Mouse (Mus musculus): Measurements from ENCODE around the gene Inpp5a. TPM values are rescaled to one million over a fixed set of nuclear protein-coding genes. Genes with fewer than 3 reads are reported as not detected.
"Not testable (repeated sequence)": the region's sequence is repeated elsewhere in the genome, so short reads cannot be mapped to it uniquely, and the experiment has no call there.

Inpp5a gene
- total RNA-seq, 2 experiments from 2014 or later = 28.6 to 29.6 TPM

GRCm38 (mm10) chr7:139398530-139399021, 9.7 kb downstream of the Inpp5a start:
- DNase-seq = no peak
- intact Hi-C loops (cut with DNase I) = no loop called here

DNA sequence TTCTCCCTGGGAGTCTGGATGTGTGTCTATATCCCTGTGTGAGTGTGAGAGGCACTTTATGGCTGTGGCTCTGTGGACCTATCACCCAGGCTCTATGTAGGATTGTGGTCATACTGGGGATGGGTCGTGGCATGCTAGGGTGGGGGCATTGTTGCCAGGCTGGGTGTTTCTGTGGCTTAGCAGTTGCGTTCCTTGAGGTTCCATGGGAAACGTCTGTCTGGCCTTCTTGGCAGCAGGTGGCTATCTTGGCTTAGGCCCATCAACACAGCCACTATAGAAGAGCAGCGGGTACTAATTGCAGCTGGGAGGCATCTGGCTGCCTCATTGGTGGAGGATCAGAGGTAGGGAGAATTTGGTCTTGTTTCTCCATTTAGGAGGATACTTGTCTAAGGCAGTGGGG, 10.7 kb downstream of the Inpp5a start:
- intact Hi-C loops (cut with DNase I) = no loop called here
- no peak for DNase-seq

DNA sequence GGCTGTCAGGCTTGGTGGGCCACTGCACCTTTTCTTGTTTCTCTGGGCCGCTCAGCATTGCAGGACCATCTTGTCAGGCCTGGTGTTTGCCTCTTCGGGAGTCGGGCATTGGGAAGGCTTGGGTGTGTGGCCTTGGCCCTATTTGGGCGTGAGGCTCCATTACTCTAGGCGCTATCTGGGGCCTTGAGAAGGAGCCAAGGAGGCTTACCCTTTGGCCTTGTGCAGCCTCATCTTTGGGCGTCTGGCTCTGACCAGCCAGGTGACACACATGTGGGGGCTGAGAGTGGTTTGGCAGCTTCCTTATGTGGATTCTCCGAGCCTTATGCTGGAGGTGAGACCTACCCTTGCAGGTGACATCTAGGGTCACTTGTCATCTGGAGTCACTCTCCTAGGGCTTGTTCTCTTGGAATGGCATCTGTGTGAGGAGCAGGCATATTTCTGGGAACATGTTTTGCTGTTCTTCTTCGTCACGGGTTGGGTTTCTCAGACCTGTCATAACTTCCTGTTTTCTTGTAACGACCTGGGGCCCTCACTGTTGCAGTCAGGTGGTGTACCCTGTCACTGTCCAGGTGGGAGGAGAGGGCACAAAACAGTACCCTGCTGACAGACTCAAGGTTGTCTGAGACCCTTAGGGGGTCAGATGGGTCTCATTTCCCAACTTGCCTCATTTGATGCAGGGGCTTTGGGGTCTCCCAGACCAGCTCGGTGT, 11.2 kb downstream of the Inpp5a start:
- intact Hi-C loops (cut with DNase I) = no loop called here
- DNase-seq = no peak

DNA sequence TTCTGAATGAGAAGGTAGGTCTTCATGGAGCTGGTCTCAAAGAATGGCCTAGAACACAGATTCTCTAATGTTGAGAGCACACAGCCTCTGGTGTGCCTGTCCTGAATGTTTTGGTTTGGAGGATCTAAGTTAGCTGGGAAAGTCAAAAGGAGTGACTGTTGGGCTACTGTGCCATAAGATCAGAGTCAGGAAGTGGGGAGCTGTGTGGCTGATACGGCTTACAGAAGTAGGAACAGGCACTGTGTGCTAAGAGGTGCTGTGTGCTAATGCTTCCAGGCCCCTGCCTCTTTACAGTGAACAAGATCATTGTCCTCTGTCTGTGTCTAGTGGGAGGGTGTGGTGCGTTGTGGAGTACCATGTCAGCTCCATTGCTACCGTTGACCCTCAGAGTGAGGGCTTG, 12.0 kb downstream of the Inpp5a start:
- DNase-seq = no peak

DNA sequence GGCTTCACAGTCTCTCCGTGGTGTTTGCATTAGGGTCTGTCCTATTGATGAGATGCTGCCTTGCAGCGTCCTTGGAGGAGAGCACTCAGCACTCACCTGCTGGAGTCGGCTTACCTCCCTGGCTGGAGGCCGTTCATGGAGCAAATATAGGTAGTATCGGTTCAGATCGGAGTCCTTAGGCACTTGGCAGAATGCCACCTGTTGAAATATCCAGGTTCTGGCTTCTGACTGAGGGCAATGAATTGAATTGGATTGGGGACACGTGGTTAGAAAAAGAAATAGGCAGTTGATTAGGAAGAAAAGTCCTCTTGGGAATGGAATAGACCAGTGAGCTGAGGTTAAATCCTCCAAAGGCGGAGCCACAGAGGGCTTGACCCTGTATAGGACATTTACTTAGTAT, 12.9 kb downstream of the Inpp5a start:
- intact Hi-C loops (cut with DNase I) = no loop called here
- no peak for DNase-seq

More for the DNA sequence above, 12.0 kb downstream of the Inpp5a start:
- intact Hi-C loops (cut with DNase I) = no loop called here

- intact Hi-C loops (cut with DNase I) = no loop called here
- no peak for DNase-seq
Measured at GRCm38 (mm10) chr7:139402721-139403120, 13.8 kb downstream of the Inpp5a start.

GRCm38 (mm10) chr7:139406581-139406980, 17.7 kb downstream of the Inpp5a start:
- DNase-seq = no peak
- intact Hi-C loops (cut with DNase I) = no loop called here

DNA sequence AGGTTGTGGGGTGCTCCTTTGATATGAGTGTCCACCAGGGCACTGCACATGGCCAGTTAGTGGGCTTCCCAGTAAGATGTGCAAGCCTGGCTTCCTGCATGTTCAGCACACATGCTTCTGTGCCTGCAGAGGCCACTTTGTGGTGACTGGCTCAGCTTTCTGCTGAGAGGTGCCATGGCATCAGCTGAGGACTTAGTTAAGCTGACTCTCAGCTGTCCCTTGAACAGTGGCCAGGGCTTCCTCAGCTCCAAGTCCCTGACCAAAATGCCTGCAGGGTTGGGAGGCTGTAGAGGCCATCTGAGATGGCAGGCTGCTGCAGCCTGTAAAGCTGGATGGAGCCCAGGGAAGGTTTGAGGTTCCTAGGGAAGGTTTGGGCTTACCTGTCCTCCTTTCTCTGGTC, 19.1 kb downstream of the Inpp5a start:
- intact Hi-C loops (cut with DNase I) = no loop called here
- DNase-seq = peak; percentile 64

DNA sequence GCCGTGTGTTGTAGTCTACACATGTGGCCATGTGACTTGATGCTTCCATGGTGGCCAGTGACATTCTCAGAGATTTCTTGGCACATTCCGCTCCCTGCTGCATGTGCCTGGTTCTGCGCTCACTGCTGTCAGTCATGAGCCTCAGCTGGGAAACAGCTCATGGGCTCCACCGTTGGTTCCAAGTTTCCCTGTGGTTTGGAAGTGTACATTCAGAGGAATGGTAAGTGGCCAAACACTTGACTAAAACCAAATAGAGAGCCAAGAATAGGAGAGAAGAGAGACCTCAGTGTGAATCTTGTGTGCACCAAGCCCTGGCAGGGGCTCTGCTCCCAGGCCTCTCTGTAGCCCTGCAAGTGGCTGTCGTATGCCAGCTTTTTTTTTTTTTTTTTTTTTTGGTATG, 21.0 kb downstream of the Inpp5a start:
- intact Hi-C loops (cut with DNase I) = no loop called here
- no peak for DNase-seq

DNA sequence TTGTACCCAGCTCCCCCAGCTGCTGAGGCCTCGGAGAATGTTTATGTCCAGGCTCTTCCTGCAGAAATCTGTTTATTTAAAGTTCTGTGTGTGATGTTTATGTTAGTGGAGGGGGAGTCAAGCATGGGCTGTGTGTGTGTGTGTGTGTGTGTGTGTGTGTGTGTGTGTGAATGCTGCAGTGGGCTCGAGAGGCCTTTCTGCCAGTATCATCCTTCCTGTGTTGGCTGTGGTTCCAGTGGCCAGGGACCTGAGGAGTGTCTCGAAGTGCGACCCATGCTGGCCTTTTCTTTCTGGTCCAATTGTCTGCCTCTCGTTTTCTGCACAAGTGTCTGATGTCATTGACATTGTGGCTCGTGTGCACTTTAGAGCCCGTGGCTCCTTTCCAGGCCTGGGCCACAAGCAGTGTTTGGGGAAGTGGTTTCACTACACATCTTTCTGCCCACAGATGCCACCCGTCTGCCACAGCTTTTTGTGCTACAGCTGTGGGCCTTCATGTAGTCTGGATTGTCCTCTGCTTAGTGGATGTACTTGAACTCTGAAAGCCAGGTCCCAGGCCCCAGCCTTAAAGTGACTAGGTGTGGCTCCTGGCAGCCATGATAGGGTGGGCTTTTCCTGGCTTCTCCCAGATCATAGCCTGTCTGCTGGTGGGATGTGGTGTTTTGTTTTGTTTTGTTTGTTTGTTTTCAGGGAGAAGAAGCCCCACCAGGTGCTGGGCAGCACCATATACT, 23.5 kb downstream of the Inpp5a start:
- no peak for DNase-seq
- intact Hi-C loops (cut with DNase I) = no loop called here

- no peak for DNase-seq
- intact Hi-C loops (cut with DNase I) = no loop called here
Measured at GRCm38 (mm10) chr7:139413400-139413799, 24.5 kb downstream of the Inpp5a start.

DNA sequence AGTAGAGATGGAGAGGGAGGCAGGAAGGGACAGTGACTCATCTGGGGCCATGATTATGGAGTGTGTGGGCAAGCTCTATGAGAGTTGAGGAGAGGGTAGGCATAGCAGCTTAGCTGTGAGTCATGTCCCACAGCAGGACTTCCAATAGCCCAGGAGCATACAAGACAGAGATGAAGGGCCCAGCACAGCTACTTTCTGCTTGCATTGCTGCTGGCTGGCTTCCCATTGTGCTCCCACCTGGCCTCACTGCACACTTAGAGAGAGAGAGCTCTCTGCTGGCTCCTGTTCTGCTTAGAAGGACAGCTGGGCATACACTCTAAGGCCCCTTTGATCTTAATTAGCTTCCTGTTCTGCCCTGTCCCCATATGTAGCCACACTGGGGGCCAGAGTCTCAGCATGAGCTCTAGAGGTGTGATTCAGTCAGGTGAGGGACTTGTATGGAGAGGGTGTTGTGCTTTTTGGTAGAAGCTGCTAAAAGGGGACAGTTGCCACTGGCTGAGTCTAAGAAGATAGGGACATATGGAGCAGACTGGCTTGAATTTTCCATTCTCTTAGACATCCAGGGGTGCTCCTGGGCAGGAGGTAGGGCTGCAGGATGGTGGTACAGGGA, 26.8 kb downstream of the Inpp5a start:
- DNase-seq = peak; percentile 38
- intact Hi-C loops (cut with DNase I) = no loop called here

DNA sequence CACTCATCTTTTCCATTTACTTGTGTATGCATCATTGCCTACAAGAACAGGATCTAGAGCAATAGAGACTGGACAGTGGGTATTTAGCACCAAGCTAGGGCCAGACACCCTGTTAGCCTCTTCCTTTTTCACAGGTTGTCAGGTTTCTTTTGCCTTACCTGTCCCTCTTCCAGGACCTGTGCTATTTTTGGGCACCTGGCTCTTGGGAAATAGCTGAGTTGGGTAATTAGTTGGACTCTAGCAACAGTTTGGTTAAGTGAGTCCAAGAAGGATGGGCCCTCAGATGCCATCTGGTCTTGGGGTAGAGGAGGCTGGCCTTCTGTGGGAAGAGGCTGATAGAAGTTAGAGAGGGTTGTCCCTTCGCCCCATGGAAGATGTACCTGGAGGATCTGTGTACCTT, 29.5 kb downstream of the Inpp5a start:
- no peak for DNase-seq
- intact Hi-C loops (cut with DNase I) = no loop called here

DNA sequence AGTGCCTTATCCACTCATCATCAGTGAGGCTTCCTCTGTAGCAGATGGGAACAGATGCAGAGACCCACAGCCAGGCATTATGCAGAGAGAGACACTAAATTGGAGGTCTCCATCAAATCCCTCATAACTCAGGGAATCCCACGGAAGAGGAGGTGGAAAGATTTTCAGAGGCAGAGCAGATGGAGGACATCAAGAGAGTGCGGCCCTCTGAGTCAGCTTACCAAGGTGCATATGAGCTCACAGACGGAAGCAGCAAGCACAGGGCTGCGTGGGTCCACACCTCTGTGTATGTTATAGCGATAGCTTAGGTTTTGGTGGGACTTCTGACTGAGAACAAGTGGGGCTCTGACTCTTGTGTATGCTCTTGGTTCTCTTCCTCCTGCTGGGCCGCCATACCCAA, 33.9 kb downstream of the Inpp5a start:
- no peak for DNase-seq

GRCm38 (mm10) chr7:139434095-139434830, 45.4 kb downstream of the Inpp5a start:
- no peak for DNase-seq
- intact Hi-C loops (cut with DNase I) = no loop called here

More for the DNA sequence above, 33.9 kb downstream of the Inpp5a start:
- intact Hi-C loops (cut with DNase I) = no loop called here

DNA sequence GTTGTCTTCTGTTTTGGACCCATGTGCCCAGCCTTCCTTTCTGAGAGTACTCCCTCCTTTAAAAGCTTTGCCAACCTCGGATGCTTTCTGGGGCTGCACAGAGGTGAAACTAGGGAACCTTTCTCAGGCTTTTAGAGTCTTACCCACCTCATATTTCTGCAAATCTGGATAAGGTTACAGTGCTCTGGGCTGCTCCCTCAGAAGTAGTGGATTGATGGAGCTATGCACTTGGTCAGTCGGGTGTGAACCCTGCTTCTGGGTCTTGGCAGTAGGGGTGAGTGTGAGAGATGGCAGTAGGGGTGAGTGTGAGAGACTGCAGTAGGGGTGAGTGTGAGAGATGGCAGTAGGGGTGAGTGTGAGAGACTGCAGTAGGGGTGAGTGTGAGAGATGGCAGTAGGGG, 46.0 kb downstream of the Inpp5a start:
- intact Hi-C loops (cut with DNase I); DNase-seq: not testable (repeated sequence)

GRCm38 (mm10) chr7:139435749-139436148, 46.8 kb downstream of the Inpp5a start:
- intact Hi-C loops (cut with DNase I) = no loop called here
- no peak for DNase-seq

GRCm38 (mm10) chr7:139436951-139437350, 48.0 kb downstream of the Inpp5a start:
- intact Hi-C loops (cut with DNase I) = no loop called here
- DNase-seq = no peak

- intact Hi-C loops (cut with DNase I) = no loop called here
- DNase-seq = no peak
Measured at GRCm38 (mm10) chr7:139437471-139437870, 48.6 kb downstream of the Inpp5a start.

DNA sequence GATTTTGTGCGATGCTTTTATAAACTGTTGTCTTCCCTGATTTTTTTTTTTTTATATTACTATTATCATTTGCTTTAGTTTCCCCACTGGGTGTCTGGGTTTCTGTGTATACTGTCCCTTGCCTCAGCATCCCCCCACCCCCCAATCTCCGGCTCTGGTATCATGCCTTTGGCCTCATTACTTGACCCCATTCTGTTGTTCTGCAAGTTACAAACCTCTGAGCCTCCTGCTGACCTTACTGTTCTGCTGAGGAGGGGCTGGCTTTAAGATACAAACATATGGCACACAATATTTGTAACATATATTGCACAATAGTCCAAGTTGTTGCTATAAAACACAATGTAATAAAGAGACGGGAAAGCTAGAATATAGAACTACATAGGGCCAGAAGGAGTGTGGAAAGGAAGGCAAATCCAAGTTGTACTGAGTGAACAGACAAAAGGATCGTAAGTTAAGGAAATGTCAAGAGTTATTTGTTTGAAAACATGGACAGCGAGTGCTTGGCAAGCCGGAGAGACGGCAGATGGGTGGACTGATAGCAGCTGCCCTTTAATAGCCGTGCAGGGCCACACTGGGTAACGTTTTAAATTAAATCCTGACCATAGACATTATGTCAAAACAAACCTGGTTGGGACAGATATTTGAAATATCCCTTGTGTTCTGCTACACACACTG, 49.2 kb downstream of the Inpp5a start:
- peak; percentile 65 for DNase-seq
- intact Hi-C loops (cut with DNase I) = no loop called here

- DNase-seq = no peak
- intact Hi-C loops (cut with DNase I) = no loop called here
Measured at GRCm38 (mm10) chr7:139438601-139438945, 49.7 kb downstream of the Inpp5a start.
